Mouse (Mus musculus): Measurements from ENCODE around the gene D130052B06Rik.

The D130052B06Rik gene

DNA sequence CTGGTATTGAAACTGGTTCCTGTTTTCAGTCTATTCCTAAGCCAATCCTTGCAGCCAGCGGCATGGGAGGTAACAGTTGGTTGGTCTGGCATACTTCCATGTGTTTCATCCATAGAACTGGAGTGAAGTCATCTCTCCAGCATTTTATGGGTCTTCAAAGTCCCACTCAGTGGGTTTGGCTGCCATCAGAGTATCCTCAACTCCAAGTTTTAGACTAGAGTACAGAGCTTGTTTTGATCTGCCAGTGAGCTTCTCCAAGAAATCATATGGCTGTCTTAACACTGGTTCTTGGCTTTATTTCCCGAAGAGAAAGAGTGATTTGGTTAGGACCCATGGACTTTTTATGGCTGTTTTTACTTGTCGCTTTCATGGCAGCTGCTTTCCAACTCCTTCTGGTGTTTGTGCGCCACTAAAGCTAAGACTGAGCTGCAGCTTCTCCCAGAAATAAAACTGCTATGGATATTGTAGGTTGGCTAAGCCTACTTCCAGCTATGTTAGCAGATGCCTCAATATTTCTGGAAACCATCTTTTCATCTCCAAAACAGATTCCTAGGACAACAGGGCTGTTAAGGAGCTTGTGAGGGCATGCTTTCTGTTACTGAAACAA lies 28.1 kb downstream of the D130052B06Rik start:
- no peak for DNase-seq (ENCODE audit: low read depth, low spot score)

GRCm38 (mm10) chr11:33637107-33637506 lies 38.0 kb downstream of the D130052B06Rik start:
- no peak for DNase-seq (ENCODE audit: low read depth, low spot score)
- no peaks in the 10 kb centered on the region for H3K27me3 ChIP-seq (ENCODE audit: control insufficient read depth, insufficient read depth, low read length, poor library complexity, severe bottlenecking)
- H3K36me3 ChIP-seq (ENCODE audit: control insufficient read depth, insufficient read depth, low read length, poor library complexity, severe bottlenecking), result no peaks in the 10 kb centered on the region

More for the DNA sequence above, 28.1 kb downstream of the D130052B06Rik start:
- Histone ChIP-seq H3K36me3 (ENCODE audit: control insufficient read depth, insufficient read depth, low read length, poor library complexity, severe bottlenecking) (no peaks in the 10 kb centered on the region), H3K27me3 (ENCODE audit: control insufficient read depth, insufficient read depth, low read length, poor library complexity, severe bottlenecking) (no peaks in the 10 kb centered on the region)

DNA sequence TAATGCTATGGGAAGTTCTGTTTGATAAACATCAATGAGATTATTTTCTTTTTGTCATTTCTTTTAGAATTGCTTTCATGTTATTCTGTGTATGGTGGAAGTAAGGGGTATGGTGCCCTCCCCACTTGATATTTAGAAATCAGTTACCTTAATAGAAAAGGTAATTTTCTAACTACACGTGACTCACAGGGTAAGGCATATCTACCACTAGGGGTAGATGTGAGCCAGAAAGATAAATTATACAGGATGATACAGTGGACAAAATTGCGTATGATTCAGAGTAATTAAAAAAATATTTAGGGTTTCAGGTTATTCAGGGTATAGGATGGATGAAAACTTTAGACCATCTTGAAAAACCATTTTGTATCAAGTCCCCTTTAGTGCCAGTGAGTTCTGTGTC lies 50.3 kb downstream of the D130052B06Rik start:
- H3K27me3 ChIP-seq (ENCODE audit: control insufficient read depth, insufficient read depth, low read length, poor library complexity, severe bottlenecking), result no peaks in the 10 kb centered on the region
- no peak for DNase-seq (ENCODE audit: low read depth, low spot score)
- H3K36me3 ChIP-seq (ENCODE audit: control insufficient read depth, insufficient read depth, low read length, poor library complexity, severe bottlenecking), result no peaks in the 10 kb centered on the region

DNA sequence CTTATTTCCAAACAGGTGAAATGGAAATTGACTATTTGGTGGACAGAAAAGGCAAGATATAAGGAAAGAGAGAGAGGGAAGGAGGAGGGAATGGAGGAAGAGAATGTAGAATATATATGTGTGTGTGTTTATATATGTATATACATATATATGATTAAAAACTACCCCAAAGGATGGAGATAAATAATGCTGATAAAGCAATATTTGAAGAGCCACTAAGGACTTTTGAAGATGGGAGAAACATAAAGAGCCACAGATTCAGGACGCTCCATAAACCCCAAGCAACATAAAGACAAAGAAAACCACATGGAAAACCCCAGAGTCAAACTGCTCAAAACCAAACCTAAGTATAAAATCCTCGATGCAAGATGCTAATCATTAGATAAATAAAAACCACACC lies 55.4 kb downstream of the D130052B06Rik start:
- H3K36me3 ChIP-seq (ENCODE audit: control insufficient read depth, insufficient read depth, low read length, poor library complexity, severe bottlenecking), result no peaks in the 10 kb centered on the region

DNA sequence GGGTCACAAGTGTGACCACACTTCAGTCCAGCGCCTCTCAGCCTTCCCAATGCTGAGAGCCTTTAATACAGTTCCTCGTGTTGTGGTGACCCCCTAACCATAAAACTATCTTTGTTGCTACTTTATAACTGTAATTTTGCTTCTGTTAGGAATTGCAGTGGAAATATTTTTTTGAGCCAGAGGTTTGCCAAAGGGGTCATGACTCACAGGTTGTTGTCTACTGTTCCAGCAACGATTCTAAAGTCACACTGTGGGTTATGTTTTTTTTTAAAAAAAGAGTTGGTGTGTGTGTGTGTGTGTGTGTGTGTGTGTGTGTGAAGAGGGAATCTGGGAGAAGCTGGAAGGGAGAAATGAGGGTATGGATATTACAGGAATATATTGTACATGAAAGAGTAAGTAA lies 56.1 kb downstream of the D130052B06Rik start:
- no peak for DNase-seq (ENCODE audit: low read depth, low spot score)
- H3K36me3 ChIP-seq (ENCODE audit: control insufficient read depth, insufficient read depth, low read length, poor library complexity, severe bottlenecking), result no peaks in the 10 kb centered on the region
- no peaks in the 10 kb centered on the region for H3K27me3 ChIP-seq (ENCODE audit: control insufficient read depth, insufficient read depth, low read length, poor library complexity, severe bottlenecking)

More for the DNA sequence above, 55.4 kb downstream of the D130052B06Rik start:
- no peaks in the 10 kb centered on the region for H3K27me3 ChIP-seq (ENCODE audit: control insufficient read depth, insufficient read depth, low read length, poor library complexity, severe bottlenecking)
- no peak for DNase-seq (ENCODE audit: low read depth, low spot score)

DNA sequence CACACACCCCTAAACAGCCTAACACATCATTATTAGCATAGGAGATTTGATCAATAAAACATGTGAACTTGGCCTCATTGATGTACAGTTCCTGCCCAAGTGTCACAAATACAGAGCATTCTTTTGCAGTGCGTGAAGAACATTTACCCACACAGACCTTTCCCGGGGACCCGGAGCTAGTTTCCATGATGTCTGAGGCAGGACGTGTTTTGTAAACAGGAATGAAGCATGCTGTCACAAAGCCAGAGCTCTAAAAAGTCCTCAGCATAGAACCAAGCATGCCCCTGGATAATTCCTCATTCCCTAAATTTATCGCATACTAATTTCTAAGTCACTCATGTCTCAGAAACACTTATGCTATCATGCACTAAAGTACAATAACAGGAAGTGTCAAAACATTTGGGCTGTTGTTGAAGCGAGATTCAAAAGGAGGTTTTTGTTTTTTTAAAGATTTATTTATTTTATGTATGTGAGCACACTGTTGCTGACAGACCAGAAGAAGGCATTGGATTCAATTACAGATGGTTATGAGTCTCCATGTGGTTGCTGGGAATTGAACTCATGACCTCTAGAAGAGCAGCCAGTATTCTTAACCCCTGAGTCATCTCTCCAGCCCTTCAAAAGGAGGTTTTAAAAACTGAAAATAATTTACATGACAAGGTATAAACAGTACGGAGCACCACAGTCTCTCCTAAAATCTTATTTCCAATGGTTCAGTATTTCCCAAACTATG lies 56.9 kb downstream of the D130052B06Rik start:
- no peak for DNase-seq (ENCODE audit: low read depth, low spot score)
- H3K27me3 ChIP-seq (ENCODE audit: control insufficient read depth, insufficient read depth, low read length, poor library complexity, severe bottlenecking), result no peaks in the 10 kb centered on the region
- no peaks in the 10 kb centered on the region for H3K36me3 ChIP-seq (ENCODE audit: control insufficient read depth, insufficient read depth, low read length, poor library complexity, severe bottlenecking)

DNA sequence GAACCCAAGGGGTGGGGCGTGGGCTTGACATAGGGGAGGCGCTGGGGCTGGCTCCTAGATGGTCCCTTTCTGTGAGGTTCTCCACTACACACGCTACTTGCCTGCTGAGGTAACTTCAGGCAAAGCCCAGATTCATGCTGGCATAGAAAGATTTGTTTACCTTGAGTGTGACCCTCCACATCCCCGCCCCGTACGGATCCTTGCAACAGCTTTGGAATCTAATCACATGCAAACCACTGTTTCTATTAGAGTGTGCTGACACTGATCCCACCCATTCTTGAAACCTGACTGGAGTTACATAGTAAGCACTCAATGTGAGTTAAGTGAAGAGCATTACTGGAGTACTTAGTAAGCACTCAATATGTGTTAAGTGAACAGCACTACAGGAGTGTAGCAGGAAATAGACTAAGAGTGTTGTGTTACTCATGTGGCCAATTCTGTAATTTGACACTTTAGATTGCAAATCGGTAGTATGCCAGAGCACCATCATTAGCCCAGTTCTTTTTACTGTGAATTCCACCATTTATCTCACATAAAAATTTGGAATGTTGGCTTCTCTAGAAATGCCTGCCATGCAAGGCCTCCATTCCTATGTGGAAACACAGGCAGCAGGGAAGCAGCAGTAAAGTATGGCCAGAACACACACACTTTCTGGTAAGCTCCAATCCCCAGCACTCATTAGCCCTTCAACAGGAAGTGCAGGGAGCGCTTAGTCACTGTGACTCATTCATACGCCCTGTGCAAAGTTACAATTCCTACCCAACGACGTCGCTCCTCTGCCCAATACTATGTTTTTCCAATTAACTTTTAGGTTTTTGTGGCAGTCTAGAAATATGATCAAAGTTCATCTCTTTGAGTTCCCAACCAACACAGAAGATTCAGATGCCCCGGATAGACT lies 61.2 kb downstream of the D130052B06Rik start:
- no peak for DNase-seq (ENCODE audit: low read depth, low spot score)
- no peaks in the 10 kb centered on the region for H3K27me3 ChIP-seq (ENCODE audit: control insufficient read depth, insufficient read depth, low read length, poor library complexity, severe bottlenecking)
- no peaks in the 10 kb centered on the region for H3K36me3 ChIP-seq (ENCODE audit: control insufficient read depth, insufficient read depth, low read length, poor library complexity, severe bottlenecking)

DNA sequence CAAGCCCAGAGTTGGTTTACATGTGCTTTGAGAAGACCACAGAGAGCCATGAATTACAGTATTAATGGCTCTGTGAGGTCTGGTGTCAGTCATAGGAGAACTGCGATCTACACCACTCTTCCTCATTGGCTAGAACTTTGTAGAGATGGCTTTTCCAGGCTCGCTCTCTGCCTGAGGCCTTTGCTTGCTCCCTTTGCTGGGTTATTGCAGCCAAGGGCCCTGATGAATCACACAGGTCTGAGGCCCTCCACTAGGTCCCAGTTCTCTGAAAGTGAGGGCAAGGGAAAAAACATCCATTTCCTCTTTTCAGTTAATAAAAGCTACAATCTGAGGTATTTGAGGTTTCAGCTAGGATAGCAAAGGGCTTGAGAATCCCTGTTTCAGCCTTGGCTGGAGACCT lies 64.5 kb downstream of the D130052B06Rik start:
- H3K36me3 ChIP-seq (ENCODE audit: control insufficient read depth, insufficient read depth, low read length, poor library complexity, severe bottlenecking), result no peaks in the 10 kb centered on the region
- H3K27me3 ChIP-seq (ENCODE audit: control insufficient read depth, insufficient read depth, low read length, poor library complexity, severe bottlenecking), result no peaks in the 10 kb centered on the region
- no peak for DNase-seq (ENCODE audit: low read depth, low spot score)

DNA sequence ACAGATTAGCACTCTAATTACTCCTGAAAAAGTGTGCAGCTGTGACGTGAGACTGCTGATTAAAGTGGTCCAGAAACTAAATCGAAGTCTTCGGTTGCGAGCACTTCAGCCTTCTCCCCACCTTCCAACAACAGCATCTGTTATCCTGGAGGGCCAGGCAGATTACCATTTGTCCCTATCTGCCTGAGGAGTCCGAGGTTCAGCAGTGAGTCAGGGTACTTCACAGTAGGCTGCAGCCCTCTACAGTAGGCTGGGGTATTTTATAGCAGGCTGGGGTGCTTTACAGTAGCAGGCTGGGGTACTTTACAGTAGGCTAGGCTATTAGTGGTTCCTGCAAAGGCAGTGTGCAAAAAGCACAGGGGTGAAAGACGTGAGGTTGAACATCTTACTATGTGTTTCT lies 69.3 kb downstream of the D130052B06Rik start:
- Histone ChIP-seq H3K27me3 (ENCODE audit: control insufficient read depth, insufficient read depth, low read length, poor library complexity, severe bottlenecking) (no peaks in the 10 kb centered on the region; the same call in 1 of the 2 replicates), H3K36me3 (ENCODE audit: control insufficient read depth, insufficient read depth, low read length, poor library complexity, severe bottlenecking) (no peaks in the 10 kb centered on the region)
- DNase-seq (ENCODE audit: low read depth, low spot score), result no peak

DNA sequence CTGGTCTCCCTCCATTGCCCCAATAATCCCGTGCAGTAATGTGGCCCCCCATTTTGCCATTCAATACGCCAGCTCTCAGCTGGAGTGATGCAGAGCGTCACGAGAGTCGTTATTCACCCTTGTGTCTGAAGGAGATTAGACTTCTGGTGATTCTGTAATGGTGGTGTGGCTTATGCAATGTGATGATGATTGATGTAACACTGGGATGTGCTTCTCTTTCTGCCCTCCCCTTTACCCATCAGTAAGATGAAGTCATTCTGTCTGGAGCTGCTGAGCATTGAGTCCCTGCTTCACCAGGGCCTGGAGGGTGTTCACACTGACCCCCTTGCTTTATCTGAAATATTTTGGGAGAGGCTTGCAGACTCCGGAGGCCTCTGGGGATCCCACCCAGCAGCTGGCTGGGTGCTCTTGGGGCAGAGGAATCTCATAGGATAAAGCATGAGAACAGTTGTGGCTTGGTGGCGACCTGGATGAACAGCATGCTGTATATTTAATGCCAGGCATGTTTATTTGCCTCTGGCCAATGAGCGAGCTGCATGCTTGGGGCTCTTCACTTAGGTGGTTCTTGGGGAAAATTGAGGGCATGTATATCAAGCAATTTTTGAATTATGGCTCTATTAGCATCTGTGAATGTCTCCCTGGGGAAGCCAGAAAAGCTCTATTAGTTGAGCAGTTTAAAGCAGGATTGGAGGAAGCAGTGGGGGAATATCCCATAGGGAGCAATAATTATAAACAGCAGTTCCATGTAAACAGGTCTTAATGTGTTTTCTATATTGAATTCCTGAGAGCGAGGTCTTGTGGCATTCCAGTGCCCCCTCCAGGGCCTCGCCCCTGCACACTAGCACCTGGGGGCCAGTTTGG lies 71.2 kb downstream of the D130052B06Rik start:
- no peak for DNase-seq (ENCODE audit: low read depth, low spot score)
- H3K27me3 ChIP-seq (ENCODE audit: control insufficient read depth, insufficient read depth, low read length, poor library complexity, severe bottlenecking), result no peaks in the 10 kb centered on the region; the same call in 1 of the 2 replicates
- no peaks in the 10 kb centered on the region for H3K36me3 ChIP-seq (ENCODE audit: control insufficient read depth, insufficient read depth, low read length, poor library complexity, severe bottlenecking)
